In the genomic region with DNA sequence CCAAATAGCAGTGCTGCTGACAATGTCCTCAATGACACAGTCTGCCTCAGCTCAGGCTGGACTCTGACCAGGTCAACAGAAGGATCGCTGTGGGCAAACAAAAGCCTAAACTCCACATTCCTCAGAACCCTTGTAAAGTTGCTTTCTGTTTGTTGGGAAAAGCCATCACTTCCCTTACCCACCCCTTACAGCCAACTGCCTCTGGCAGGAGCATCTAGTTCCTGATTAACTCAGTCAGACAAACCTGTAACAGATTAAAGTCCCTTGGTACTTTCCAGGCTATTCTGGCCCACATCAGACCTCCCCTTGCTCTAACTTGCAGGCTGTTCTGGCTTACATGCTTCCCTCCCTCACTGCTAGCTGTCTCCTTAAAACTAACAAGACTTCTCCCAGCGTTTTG, we compare ENCODE assay signal across 8 mouse cellular contexts.
A peak's percentile ranks its signal among the peaks of the same experiment; 100 is the strongest.
DNase-seq lines count a peak whose midpoint lies in the region; ATAC-seq and TF ChIP-seq lines count a peak whose summit lies in the region.

No protein-coding gene starts in this region.

- no peaks in the 10 kb centered on the region for H3K27me3 ChIP-seq in heart, adult 2 months (ENCODE audit: control insufficient read depth, insufficient read depth, low read length)
- no peaks in the 10 kb centered on the region for H3K27me3 ChIP-seq in heart, embryonic 12.5 days (replicated peaks)
- no peaks in the 10 kb centered on the region for H3K27me3 ChIP-seq in heart, embryonic 13.5 days (replicated peaks)
- no peaks in the 10 kb centered on the region for H3K27me3 ChIP-seq in splenic B cell, adult 2 months (ENCODE audit: control insufficient read depth, insufficient read depth, low read length, poor library complexity, severe bottlenecking)
- H3K27me3 ChIP-seq in forebrain, embryonic 15.5 days, result no peaks in the 10 kb centered on the region

- no peaks in the 10 kb centered on the region for H3K36me3 ChIP-seq in heart, adult 2 months (ENCODE audit: control insufficient read depth, insufficient read depth, low read length)
- no peaks in the 10 kb centered on the region for H3K36me3 ChIP-seq in heart, embryonic 12.5 days
- no peaks in the 10 kb centered on the region for H3K36me3 ChIP-seq in heart, embryonic 13.5 days
- no peaks in the 10 kb centered on the region for H3K36me3 ChIP-seq in splenic B cell, adult 2 months (ENCODE audit: control insufficient read depth, insufficient read depth, low read length, poor library complexity, severe bottlenecking)
- H3K36me3 ChIP-seq in forebrain, embryonic 15.5 days, result no peaks in the 10 kb centered on the region

- H3K27ac ChIP-seq in heart, adult 2 months, result no peak overlapping the region
- H3K27ac ChIP-seq in heart, embryonic 12.5 days (ENCODE audit: poor library complexity, severe bottlenecking), result no peak overlapping the region
- H3K27ac ChIP-seq in heart, embryonic 13.5 days (replicated peaks), result peak overlapping the region; percentile 34; the same call in 1 of the 2 replicates
- H3K27ac ChIP-seq in forebrain, embryonic 15.5 days (replicated peaks), result no peak overlapping the region

- H3K4me1 ChIP-seq in heart, adult 2 months (ENCODE audit: control insufficient read depth, insufficient read depth, low read length), result peaks cover 9% of the 10 kb centered on the region
- peaks cover 4% of the 10 kb centered on the region; the same call in 1 of the 2 replicates for H3K4me1 ChIP-seq in heart, embryonic 12.5 days (replicated peaks)
- peaks cover 8% of the 10 kb centered on the region for H3K4me1 ChIP-seq in heart, embryonic 13.5 days
- no peaks in the 10 kb centered on the region for H3K4me1 ChIP-seq in forebrain, embryonic 15.5 days

- 0 out of 2 replicates have a peak, but pooled peaks have one; percentile 13 for TF ChIP-seq POLR2A in heart, adult 2 months (IDR thresholded peaks at IDR 0.05; ENCODE audit: insufficient read depth, low read depth, low read length)

- peak in 1 of 2 experiments; percentile 31 for DNase-seq in heart, adult 2 months
- peak; percentile 76 for DNase-seq in large intestine, adult 2 months (ENCODE audit: low read depth, low spot score)
- DNase-seq in splenic B cell, adult 2 months (ENCODE audit: low read depth, low spot score), result peak; percentile 11
- DNase-seq in spleen, postnatal 14 days (ENCODE audit: low spot score in 2 of 2), result no peak
- no peak for DNase-seq in right cerebral cortex, postnatal 4 days

- TF ChIP-seq CTCF in heart, adult 2 months (IDR thresholded peaks at IDR 0.05), result no peak

- H3K4me3 ChIP-seq in heart, adult 2 months, result no peak overlapping the region
- no peak overlapping the region for H3K4me3 ChIP-seq in heart, embryonic 12.5 days
- no peak overlapping the region for H3K4me3 ChIP-seq in heart, embryonic 13.5 days
- no peak overlapping the region for H3K4me3 ChIP-seq in forebrain, embryonic 15.5 days

- no peaks in the 10 kb centered on the region for H3K79me2 ChIP-seq in heart, adult 2 months (replicated peaks; ENCODE audit: control insufficient read depth, insufficient read depth, low read length)

- no peak overlapping the region for H3K4me2 ChIP-seq in heart, embryonic 12.5 days
- H3K4me2 ChIP-seq in heart, embryonic 13.5 days, result no peak overlapping the region
- no peak overlapping the region for H3K4me2 ChIP-seq in forebrain, embryonic 15.5 days (replicated peaks)

- H3K9me3 ChIP-seq in heart, embryonic 12.5 days (replicated peaks), result no peaks in the 10 kb centered on the region
- no peaks in the 10 kb centered on the region; the same call in 1 of the 2 replicates for H3K9me3 ChIP-seq in heart, embryonic 13.5 days
- H3K9me3 ChIP-seq in forebrain, embryonic 15.5 days, result no peaks in the 10 kb centered on the region

- ATAC-seq in heart, embryonic 12.5 days (ENCODE audit: insufficient number of reproducible peaks, low FRiP score), result no peak
- ATAC-seq in heart, embryonic 13.5 days (ENCODE audit: extremely low read depth, insufficient number of reproducible peaks, low FRiP score, low TSS enrichment), result no peak
- no peak for ATAC-seq in forebrain, embryonic 15.5 days (replicated peaks)

- TF ChIP-seq EP300 in heart, adult 2 months (IDR thresholded peaks at IDR 0.05; ENCODE audit: insufficient read depth, low read depth, low read length), result no peak

- H3K9ac ChIP-seq in heart, adult 2 months (ENCODE audit: low read depth, low read length), result 0 out of 2 replicates have a peak overlapping the region, but pooled peaks have one; percentile 2
- H3K9ac ChIP-seq in heart, embryonic 12.5 days, result no peak overlapping the region
- H3K9ac ChIP-seq in heart, embryonic 13.5 days, result no peak overlapping the region; the same call in 1 of the 2 replicates
- no peak overlapping the region for H3K9ac ChIP-seq in forebrain, embryonic 15.5 days (replicated peaks)

- WGBS in heart, adult 2 months, result 16% methylated on average over 2 of the region's 2 CpGs
- WGBS in heart, embryonic 12.5 days, result 27% methylated on average over 2 of the region's 2 CpGs
- WGBS in heart, embryonic 13.5 days, result 25% methylated on average over 2 of the region's 2 CpGs
- 12% methylated on average over 2 of the region's 2 CpGs for WGBS in large intestine, adult 2 months
- 42% methylated on average over 2 of the region's 2 CpGs for WGBS in forebrain, embryonic 15.5 days

- intact Hi-C loops in heart, adult 2 months (cut with DNase I), result no loop called here

Comparison
In these comparisons a context has a peak if more than half of its experiments do, and no peak if none do; other contexts are left out.
1. DNase-seq: peak in large intestine, adult 2 months (single experiment) and splenic B cell, adult 2 months (single experiment); none in spleen, postnatal 14 days (0 of 2) and right cerebral cortex, postnatal 4 days (single experiment).